Mouse (Mus musculus) layer of hippocampus, postnatal 10 days (tissue): ENCODE measurements around the gene Map7d1. TPM values are rescaled to one million over a fixed set of nuclear protein-coding genes. Genes with fewer than 3 reads are reported as not detected.

ENCODE experiments used
- DNase-seq, 2 experiments: peaks; one replicate each; pipeline ENCODE4 v3.0.0; 2021; ENCODE audit warnings: low spot score in 2 of 2
- total RNA-seq, 2 experiments: library from RNA; stranded (reverse); gene quantifications; 2 replicates each; pipeline ENCODE4 v1.2.3; 2021

The Map7d1 gene
- total RNA-seq, 2 experiments from 2014 or later, result 204 to 206 TPM

DNA sequence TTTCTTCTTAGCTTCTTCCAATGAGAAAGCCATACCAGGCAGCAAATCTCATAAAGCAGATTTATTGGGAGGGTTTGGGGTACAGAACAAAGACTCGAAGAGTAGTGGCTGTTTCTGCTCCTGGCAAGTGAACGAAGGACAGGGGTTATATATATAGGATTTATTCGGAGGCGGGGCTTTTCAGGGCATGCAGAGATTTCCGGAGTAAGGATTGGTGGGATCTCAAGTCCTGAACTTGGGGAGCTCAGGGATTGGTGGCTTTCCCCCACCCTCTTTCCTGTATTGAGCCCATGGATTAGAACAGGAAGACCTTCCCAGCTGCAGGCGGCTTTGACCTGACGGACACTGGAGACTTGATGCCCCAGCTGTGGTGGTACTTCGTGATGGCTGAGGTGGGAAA is 52.1 kb downstream of the Map7d1 start:
- DNase-seq, result no peak

DNA sequence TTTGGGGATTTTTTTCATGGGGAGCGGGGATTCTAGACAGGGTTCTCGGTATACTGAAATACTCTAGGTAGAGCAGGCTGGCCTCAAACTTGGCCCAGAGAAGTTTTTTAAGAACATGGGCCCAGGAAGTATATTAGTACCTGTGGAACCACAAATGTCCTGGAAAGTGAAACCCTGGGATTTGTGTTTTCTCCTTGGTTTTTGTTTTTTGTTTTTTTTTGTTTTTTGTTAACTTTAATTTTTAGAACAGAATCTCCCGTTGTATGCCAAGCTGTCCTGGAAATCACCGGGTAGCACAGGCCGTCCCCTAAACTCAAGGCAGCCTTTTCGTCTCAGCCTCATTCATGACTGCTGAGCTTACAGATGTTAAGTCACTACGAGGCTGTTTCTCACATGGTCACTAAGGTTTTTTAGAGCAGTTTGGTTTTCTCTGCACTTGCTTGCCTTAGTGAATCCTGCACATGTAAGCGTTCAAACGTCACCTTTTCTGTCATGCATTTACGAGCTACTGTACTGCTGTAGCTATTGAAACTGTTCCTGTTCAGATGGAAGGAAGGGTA is 52.7 kb downstream of the Map7d1 start:
- no peak for DNase-seq

DNA sequence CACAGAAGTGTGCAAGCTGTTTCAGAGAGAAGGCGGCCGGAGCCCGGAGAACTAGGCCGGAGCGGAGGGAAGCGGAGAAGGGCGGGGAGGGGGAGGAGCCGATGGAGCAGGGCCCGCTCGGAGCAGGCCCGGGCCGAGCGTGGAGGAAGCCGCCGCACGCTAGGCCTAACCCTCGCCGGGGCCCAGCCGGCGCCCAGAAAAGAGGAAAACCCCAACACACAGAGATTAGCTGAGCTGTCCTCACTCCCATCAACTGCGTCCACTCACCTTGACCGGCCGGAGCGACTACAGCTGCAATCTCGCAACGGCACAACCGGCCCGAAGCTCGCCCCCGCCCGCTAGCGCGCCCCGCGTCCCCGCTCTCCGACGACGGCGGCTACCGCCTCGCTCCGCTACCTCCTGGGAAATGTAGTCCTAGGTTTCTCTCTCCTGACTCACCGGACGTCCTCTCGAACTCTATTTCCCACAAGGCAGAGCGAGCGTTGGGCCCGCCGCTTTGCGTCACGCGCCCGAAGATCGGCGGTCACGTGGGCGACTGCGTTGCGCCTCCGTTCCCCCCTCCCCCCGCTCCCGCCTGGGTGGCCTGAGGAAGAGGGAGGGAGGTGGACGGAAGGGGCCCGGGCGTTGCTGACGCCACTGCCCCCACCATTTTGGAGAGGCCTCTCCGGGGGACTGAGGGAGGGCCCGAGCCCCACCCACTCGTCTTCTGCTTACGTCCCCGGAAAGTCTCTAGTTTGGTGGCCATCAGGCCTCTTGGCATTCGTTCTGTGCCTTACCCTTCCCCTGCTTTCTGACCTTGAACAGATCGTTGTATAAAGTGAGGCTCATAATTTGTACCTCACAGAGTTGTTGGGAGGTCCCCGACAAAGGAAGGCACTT is 53.6 kb downstream of the Map7d1 start, which contains the start of gene Thrap3:
TSS of gene Thrap3 (minus strand) at position 458 of the 879 bp plus-strand sequence.
- peak; percentile 97 to 99 for DNase-seq

DNA sequence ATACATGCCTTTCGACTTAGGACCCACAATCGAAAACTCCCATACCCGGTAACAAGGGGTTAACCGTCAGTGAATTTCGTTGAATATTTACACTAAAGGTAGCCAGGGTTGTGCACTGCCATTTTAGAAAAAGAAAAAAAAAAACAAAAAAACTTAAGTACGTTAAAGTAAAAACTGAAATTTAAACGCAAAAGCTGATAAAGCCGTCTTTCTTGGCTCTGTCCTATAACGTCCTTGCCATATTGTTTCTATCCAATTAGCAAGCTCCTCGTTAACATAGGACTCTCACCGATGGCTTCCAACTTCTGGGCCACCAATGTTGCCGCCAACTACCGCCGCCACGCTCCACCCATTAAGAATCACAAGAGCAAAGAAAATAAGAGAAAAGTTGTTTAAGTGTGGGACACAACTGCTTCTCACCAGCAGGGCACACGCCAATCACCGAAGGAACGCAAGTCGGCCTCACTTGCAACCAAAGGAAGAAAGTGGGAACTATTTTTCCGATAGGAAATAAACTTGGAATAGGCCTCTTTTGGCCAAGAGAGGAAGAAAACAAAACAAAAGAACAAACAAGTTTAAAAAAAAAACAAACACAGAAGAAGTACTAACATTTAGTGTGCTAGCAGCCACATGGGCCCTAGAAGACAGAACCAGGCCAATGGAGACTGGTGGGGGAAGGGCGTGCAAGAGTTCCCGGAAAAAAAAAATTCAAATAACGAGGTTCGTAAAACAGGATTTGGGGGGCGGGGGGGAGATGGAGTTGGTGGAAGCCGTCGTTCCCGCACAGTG is 54.4 kb downstream of the Map7d1 start:
- DNase-seq, result peak; percentile 21 to 39

DNA sequence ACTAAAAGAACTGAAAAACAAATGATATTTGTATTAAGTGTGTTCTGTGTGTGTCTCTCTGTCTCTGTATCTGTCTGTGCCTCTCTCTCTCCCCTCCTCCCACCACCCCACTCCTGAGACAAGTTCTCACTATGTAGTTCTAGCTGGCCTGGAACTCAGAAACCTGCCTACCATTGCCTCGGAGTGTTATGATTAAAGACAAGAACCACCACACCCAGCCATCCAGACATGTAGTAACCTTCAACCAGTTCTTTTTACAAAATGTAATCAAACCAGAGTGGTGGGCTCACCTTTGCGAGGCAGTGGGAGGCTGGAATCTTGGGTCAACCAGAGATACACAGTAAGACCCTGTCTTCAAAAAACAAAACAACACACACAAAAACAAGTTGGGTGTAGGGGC is 55.5 kb downstream of the Map7d1 start:
- DNase-seq, result no peak

DNA sequence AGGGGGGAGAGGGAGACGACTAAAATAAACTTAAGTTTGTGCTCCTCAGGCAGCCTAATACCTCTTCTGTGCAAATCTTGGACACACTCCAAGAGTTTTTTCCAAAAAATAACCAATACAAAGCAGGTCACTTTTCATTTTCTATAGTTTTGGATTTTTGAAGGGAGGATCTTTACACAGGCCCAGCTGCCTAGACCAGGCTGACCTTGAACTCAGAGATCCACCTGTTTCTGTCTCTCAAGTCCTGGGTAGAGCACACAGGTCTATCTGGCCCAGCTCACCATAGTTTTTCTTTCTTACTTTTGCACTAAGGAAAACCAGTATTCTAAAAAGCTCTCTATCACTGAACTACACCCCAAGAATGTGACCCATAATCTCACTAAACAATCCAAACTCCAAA is 56.1 kb downstream of the Map7d1 start:
- no peak for DNase-seq

DNA sequence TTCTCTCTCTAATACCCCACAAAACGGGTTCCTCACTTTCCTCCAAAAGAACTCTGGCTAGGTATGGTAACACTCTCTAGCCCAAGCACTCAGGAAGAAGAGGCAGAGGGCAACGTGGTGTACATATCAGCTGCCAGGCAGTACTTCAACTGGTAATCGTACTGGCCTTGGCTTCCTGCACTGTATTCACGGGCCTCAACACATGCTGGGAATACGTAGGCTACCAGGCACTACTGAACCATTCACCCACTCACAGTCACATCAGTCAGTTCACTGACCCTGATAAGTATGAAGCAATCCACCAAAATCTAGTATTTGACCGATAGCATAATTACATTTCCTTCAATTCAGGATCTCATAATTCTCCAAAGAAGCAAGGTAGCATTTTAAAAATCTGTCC is 56.6 kb downstream of the Map7d1 start:
- DNase-seq, result no peak

DNA sequence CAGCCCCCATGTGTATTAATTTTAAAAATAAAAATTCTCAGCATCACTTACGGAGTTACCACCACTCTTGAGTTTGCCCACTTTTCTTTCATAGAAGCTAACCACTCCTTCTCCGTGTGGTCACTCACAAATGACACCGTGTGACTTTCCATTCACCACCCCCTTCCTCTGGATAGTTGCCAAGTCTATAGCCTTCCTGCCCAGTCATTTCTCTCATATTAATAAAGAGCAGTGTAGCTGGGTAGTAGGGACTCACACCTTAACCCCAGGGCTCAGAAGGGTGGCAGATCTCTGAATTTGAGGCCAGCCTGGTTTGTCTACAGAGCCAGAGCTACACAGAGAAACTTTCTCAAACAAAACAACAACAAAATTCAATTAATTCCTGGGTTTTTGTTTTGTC is 58.7 kb downstream of the Map7d1 start:
- DNase-seq, result no peak

DNA sequence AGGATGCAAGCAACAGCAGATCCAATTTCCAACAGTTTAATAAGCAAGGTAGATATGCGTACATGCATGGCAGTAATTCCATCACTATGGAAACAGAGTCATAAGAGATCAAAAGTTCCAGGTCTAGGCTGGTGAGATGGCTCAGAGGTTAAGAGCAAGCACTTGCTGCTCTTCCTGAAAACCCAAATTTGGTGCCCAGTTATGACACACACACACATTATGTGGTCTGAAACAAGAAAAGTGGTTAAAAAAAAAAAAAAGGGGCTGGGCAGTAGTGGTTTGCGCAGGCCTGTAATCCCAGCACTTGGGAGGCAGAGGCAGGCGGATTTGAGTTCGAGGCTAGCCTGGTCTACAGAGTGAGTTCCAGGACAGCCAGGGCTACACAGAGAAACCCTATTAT is 61.2 kb downstream of the Map7d1 start:
- no peak for DNase-seq

DNA sequence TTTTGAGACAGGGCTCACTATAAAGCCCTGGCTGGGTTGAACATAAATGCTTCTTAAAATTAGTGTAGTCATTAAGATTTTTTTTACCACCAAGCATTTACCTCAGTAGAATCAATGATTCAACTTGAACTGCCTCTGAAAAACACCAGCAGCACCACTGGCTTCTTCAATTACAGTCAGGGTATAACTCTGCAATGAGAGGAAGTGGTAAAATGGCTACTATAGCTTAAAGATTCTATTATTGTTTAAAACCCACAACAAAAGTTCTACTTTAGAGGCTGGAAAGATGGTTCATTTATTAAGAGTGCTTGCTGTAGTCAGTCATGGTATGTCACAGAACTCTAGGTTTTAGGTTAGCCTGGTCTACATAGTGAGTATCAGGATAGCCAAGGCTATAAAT is 61.9 kb downstream of the Map7d1 start:
- no peak for DNase-seq

DNA sequence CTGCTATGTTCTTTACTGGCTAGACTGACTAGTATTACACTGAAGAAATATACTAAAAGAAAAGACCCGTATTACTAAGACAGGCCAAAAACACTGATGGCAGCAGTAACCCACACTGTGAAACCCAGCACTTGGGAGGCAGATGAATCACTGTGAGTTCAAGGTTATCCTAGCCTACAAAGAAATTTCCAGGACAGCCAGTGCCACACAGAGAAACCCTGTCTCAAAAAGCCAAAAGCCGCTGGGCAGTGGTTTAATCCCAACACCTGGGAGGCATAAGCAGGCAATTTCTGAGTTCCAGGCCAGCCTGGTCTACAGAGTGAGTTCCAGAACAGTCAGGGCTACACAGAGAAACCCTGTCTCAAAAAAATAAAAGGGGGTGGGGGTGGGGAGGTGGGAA is 65.5 kb downstream of the Map7d1 start:
- no peak for DNase-seq

DNA sequence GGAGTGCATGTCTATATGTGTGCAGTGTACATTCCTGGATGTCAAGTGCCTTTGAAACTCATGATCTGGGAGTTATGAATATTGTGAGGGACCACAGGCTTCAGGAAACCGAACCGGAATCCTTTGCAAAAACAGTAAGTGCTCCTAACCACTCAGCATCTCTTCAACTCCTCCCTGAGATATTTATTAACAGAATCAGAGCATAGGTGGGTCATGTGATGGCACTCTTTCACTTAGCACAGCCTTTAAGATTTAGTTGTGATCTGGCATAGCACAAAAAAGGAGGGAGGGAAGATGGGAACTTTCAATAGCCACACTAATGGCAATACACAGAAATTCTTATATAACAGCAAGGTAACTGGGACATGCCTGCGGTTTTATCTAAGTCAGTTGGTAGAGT is 69.0 kb downstream of the Map7d1 start:
- no peak for DNase-seq

DNA sequence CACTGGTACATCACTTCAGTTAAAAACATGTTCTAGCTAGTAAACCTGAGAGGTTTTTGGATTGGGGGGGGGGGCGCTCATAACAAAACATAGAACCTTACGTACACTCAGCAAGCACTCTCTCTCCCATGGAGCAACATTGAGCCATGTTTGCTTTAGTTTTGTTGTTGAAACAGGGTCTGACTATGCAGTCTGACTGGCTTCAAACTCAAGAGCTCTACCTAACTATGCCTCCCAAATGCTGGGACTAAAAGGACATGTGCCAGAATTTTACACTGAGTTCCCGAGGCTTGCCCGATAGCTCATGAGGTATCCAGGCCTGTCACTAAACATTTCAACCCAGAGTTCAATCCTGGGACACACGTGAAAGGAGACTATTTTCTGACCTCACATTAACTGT is 73.1 kb downstream of the Map7d1 start:
- DNase-seq, result no peak

Other genes with a start within 250 kb of the Map7d1 start
- 1 to 10 TPM; 2.8 to 3.0 TPM for gene Csf3r, start 231.8 kb downstream of the Map7d1 start, total RNA-seq
- gene Mrps15, start 209.4 kb downstream of the Map7d1 start, total RNA-seq, result 10 to 100 TPM; 53.6 to 55.7 TPM
- 10 to 100 TPM; 43.2 to 53.0 TPM for gene Oscp1, start 197.8 kb downstream of the Map7d1 start, total RNA-seq
- gene Lsm10, start 159.7 kb downstream of the Map7d1 start, total RNA-seq, result 10 to 100 TPM; 15.6 TPM
- 10 to 100 TPM; 19.7 to 20.7 TPM for gene Stk40, start 152.4 kb downstream of the Map7d1 start, total RNA-seq
- 10 to 100 TPM in 1 of 2 experiments, 1 to 10 TPM in 1; 6.7 to 10.4 TPM for gene Eva1b, start 108.6 kb downstream of the Map7d1 start, total RNA-seq
- 1 to 10 TPM; 1.0 to 1.1 TPM for gene Sh3d21, start 92.9 kb downstream of the Map7d1 start, total RNA-seq
- 100 to 1,000 TPM; 141 to 144 TPM for gene Thrap3, start 53.6 kb downstream of the Map7d1 start, total RNA-seq
- 10 to 100 TPM; 94.9 to 95.2 TPM for gene Trappc3, start 6.0 kb upstream of the Map7d1 start, total RNA-seq
- 1 to 10 TPM; 1.6 to 3.6 TPM for gene Col8a2, start 30.4 kb upstream of the Map7d1 start, total RNA-seq
- gene Adprhl2, start 65.4 kb upstream of the Map7d1 start, total RNA-seq, result 10 to 100 TPM; 28.3 to 28.4 TPM
- gene Tekt2, start 69.3 kb upstream of the Map7d1 start, total RNA-seq, result 1 to 10 TPM; 2.0 to 3.0 TPM
- gene Ago3, start 173.2 kb upstream of the Map7d1 start, total RNA-seq, result 10 to 100 TPM; 29.0 to 36.1 TPM
- 10 to 100 TPM; 80.6 to 83.2 TPM for gene Ago1, start 212.2 kb upstream of the Map7d1 start, total RNA-seq